Mouse (Mus musculus) stomach, postnatal 0 days (tissue): ENCODE measurements at regions not wholly inside any gene's neighbourhood (a gene's known extent, or its start where the extent isn't known, plus 50 kb on each side); places are given as distances from the start of the nearest gene placed in this dataset.

Source experiments
- ATAC-seq: fragments of 200-750 bp; cut with Nextera tagmentation; 2 replicates; pipeline ENCODE4 v1.8.0; 2017; ENCODE audit not compliant: low FRiP score, low TSS enrichment
- DNase-seq: peaks from one replicate; pipeline ENCODE4 v3.0.0-alpha.2; 2016; ENCODE audit warnings: low spot score
- H3K27ac ChIP-seq: fragments of 300-500 bp; sonication (generic); replicated peaks from 2 replicates; pipeline ENCODE4 v1.5.1; 2014; ENCODE audit warnings: mild to moderate bottlenecking, control low read depth
- H3K27me3 ChIP-seq: fragments of 300-500 bp; sonication (generic); 2 replicates; pipeline ENCODE4 v1.6.1; 2014; ENCODE audit warnings: low read length; ENCODE audit not compliant: control insufficient read depth, insufficient read depth
- H3K36me3 ChIP-seq: fragments of 300-500 bp; sonication (generic); 2 replicates; pipeline ENCODE4 v1.6.1; 2014; ENCODE audit warnings: low read length, mixed read lengths; ENCODE audit not compliant: control insufficient read depth, insufficient read depth
- H3K4me1 ChIP-seq: fragments of 300-500 bp; sonication (generic); replicated peaks from 2 replicates; pipeline ENCODE4 v1.6.1; 2014; ENCODE audit warnings: antibody characterized with exemption; ENCODE audit not compliant: control insufficient read depth, insufficient read depth
- H3K4me2 ChIP-seq: fragments of 300-500 bp; sonication (generic); replicated peaks from 2 replicates; pipeline ENCODE4 v1.6.1; 2014; ENCODE audit warnings: low read depth, mild to moderate bottlenecking, control low read depth, moderate library complexity
- H3K4me3 ChIP-seq: fragments of 300-500 bp; sonication (generic); 2 replicates; pipeline ENCODE4 v1.5.1; 2014; ENCODE audit warnings: low read depth, low read length, control low read depth
- H3K9ac ChIP-seq: fragments of 300-500 bp; sonication (generic); 2 replicates; pipeline ENCODE4 v1.6.1; 2014; ENCODE audit warnings: mild to moderate bottlenecking, low read length, control low read depth, mixed read lengths
- H3K9me3 ChIP-seq: fragments of 300-500 bp; sonication (generic); 2 replicates; pipeline ENCODE4 v1.6.1; 2016; ENCODE audit warnings: low read length; ENCODE audit not compliant: control insufficient read depth
- CTCF ChIP-seq: IDR thresholded peaks from 2 replicates; pipeline ENCODE4 v1.5.1; 2016; ENCODE audit warnings: antibody characterized with exemption, low read depth, mild to moderate bottlenecking, moderate library complexity
- EP300 ChIP-seq: optimal IDR thresholded peaks from 2 replicates; pipeline ENCODE3; 2016; ENCODE audit warnings: antibody characterized with exemption
- WGBS: fragments of 180-500 bp; shearing (Covaris S2); extraction: QIAGEN DNeasy Blood & Tissue Kit; methylation state at CpG from one replicate; pipeline ENCODE4 v1.1.7; 2014; 5-methylcytosine and 5-hydroxymethylcytosine counted together

- Histone ChIP-seq H3K9ac (no peak overlapping the region), H3K4me1 (peaks cover 5% of the 10 kb centered on the region), H3K9me3 (no peaks in the 10 kb centered on the region), H3K4me3 (peak overlapping the region; percentile 49), H3K27ac (no peak overlapping the region), H3K27me3 (no peaks in the 10 kb centered on the region), H3K36me3 (no peaks in the 10 kb centered on the region), H3K4me2 (peak overlapping the region; percentile 91)
- ATAC-seq: no peak
- no peak for TF ChIP-seq EP300
- no peak for TF ChIP-seq CTCF
- 26% methylated on average over 13 of the region's 13 CpGs for WGBS
- no peak for DNase-seq
Observed at GRCm38 (mm10) chr3:9346356-9346755, 263.5 kb downstream of the Zfp704 start.

GRCm38 (mm10) chr3:9345885-9346284, 264.0 kb downstream of the Zfp704 start:
- Histone ChIP-seq H3K9me3 (no peaks in the 10 kb centered on the region), H3K4me3 (no peak overlapping the region), H3K9ac (no peak overlapping the region), H3K4me1 (peaks cover 7% of the 10 kb centered on the region), H3K27ac (no peak overlapping the region), H3K36me3 (no peaks in the 10 kb centered on the region), H3K27me3 (no peaks in the 10 kb centered on the region), H3K4me2 (peak overlapping the region; percentile 91; the same call in 1 of the 2 replicates)
- WGBS: 59% methylated on average over 9 of the region's 9 CpGs
- no peak for TF ChIP-seq CTCF
- TF ChIP-seq EP300: no peak
- no peak for ATAC-seq
- no peak for DNase-seq

GRCm38 (mm10) chr3:9343586-9343985, 266.3 kb downstream of the Zfp704 start:
- TF ChIP-seq CTCF (no peak), EP300 (no peak)
- H3K4me2 ChIP-seq: no peak overlapping the region
- no peak overlapping the region for H3K4me3 ChIP-seq
- H3K27me3 ChIP-seq: no peaks in the 10 kb centered on the region
- H3K9me3 ChIP-seq: no peaks in the 10 kb centered on the region
- H3K9ac ChIP-seq: no peak overlapping the region
- H3K36me3 ChIP-seq: no peaks in the 10 kb centered on the region
- 16% methylated on average over 4 of the region's 4 CpGs for WGBS
- no peak for ATAC-seq
- H3K27ac ChIP-seq: no peak overlapping the region
- peaks cover 9% of the 10 kb centered on the region for H3K4me1 ChIP-seq
- DNase-seq: no peak

GRCm38 (mm10) chr3:9342167-9342566, 267.7 kb downstream of the Zfp704 start:
- ATAC-seq (no peak), DNase-seq (no peak)
- Histone ChIP-seq H3K27me3 (no peaks in the 10 kb centered on the region), H3K4me3 (no peak overlapping the region), H3K36me3 (no peaks in the 10 kb centered on the region), H3K9ac (no peak overlapping the region), H3K4me1 (0 out of 2 replicates have a peak, but pooled peaks cover 4% of the 10 kb centered on the region), H3K9me3 (no peaks in the 10 kb centered on the region), H3K27ac (no peak overlapping the region), H3K4me2 (no peak overlapping the region)
- WGBS: 88% methylated on average over 3 of the region's 3 CpGs
- no peak for TF ChIP-seq EP300
- no peak for TF ChIP-seq CTCF

- H3K36me3 ChIP-seq: no peaks in the 10 kb centered on the region
- DNase-seq (no peak), ATAC-seq (no peak)
- H3K27me3 ChIP-seq: no peaks in the 10 kb centered on the region
- no peak overlapping the region for H3K4me2 ChIP-seq
- H3K9ac ChIP-seq: no peak overlapping the region
- H3K9me3 ChIP-seq: no peaks in the 10 kb centered on the region
- H3K4me3 ChIP-seq: no peak overlapping the region
- TF ChIP-seq EP300 (no peak), CTCF (no peak)
- whole genome bisulfite sequencing: 56% methylated on average over 5 of the region's 5 CpGs
- H3K4me1 ChIP-seq: 0 out of 2 replicates have a peak, but pooled peaks cover 4% of the 10 kb centered on the region
- 0 out of 2 replicates have a peak overlapping the region, but pooled peaks have one; percentile 14 for H3K27ac ChIP-seq
Observed at GRCm38 (mm10) chr3:9341657-9342056, 268.2 kb downstream of the Zfp704 start.

GRCm38 (mm10) chr3:9341244-9341643, 268.6 kb downstream of the Zfp704 start:
- no peaks in the 10 kb centered on the region for H3K27me3 ChIP-seq
- H3K4me1 ChIP-seq: 0 out of 2 replicates have a peak, but pooled peaks cover 4% of the 10 kb centered on the region
- no peak for ATAC-seq
- TF ChIP-seq CTCF: no peak
- TF ChIP-seq EP300: no peak
- H3K9ac ChIP-seq: no peak overlapping the region
- H3K4me3 ChIP-seq: no peak overlapping the region
- H3K9me3 ChIP-seq: no peaks in the 10 kb centered on the region
- no peaks in the 10 kb centered on the region for H3K36me3 ChIP-seq
- DNase-seq: no peak
- WGBS: 34% methylated on average over 4 of the region's 4 CpGs
- H3K27ac ChIP-seq: no peak overlapping the region
- peak overlapping the region; percentile 70 for H3K4me2 ChIP-seq
